Mouse (Mus musculus) MEL (cell line): Measurements from ENCODE around the gene Jpt1. TPM values are rescaled to one million over a fixed set of nuclear protein-coding genes. Genes with fewer than 3 reads are reported as not detected.

Experiments used
- DNase-seq: peaks from one replicate; pipeline ENCODE4 v3.0.0; 2011; ENCODE audit warnings: low read depth, low spot score
- H3K27ac ChIP-seq: 2 replicates; pipeline ENCODE4 v1.5.1; 2012; ENCODE audit warnings: low read depth, mild to moderate bottlenecking, control low read depth, low read length, moderate library complexity; ENCODE audit not compliant: control insufficient read depth
- H3K27me3 ChIP-seq, 2 experiments: fragments of 150-350 bp in 1 of 2; sonication (generic) in 1 of 2; 2 replicates each; pipeline ENCODE4 v1.6.1; 2012; ENCODE audit warnings: low read length in 2 of 2, mild to moderate bottlenecking in 2 of 2, improper control_type of control experiment in 1 of 2, moderate library complexity in 1 of 2; ENCODE audit not compliant: insufficient read depth in 2 of 2, control insufficient read depth in 1 of 2
- H3K36me3 ChIP-seq, 2 experiments: 2 replicates each; pipeline ENCODE4 v1.6.1; 2012 to 2014; ENCODE audit warnings: low read length in 2 of 2, improper control_type of control experiment in 1 of 2, inconsistent platforms in 1 of 2, mild to moderate bottlenecking in 1 of 2; ENCODE audit not compliant: insufficient read depth in 2 of 2, control insufficient read depth in 1 of 2
- H3K4me1 ChIP-seq, 2 experiments: fragments of 150-350 bp in 1 of 2; sonication (generic) in 1 of 2; 2 replicates each; pipeline ENCODE4 v1.6.1; 2012; ENCODE audit warnings: low read length in 2 of 2, improper control_type of control experiment in 1 of 2, mild to moderate bottlenecking in 1 of 2; ENCODE audit not compliant: insufficient read depth in 2 of 2, control insufficient read depth in 1 of 2
- H3K4me3 ChIP-seq, 2 experiments: fragments of 150-350 bp in 1 of 2; sonication (generic) in 1 of 2; 2 replicates each; pipeline ENCODE4 v1.5.1; 2012; ENCODE audit warnings: low read depth in 2 of 2, low read length in 2 of 2, mild to moderate bottlenecking in 2 of 2, moderate library complexity in 2 of 2, control low read depth in 1 of 2, improper control_type of control experiment in 1 of 2; ENCODE audit not compliant: control insufficient read depth in 1 of 2, insufficient read depth in 1 of 2
- H3K79me2 ChIP-seq: 2 replicates; pipeline ENCODE4 v1.6.1; 2012; ENCODE audit warnings: mild to moderate bottlenecking, low read length, moderate library complexity; ENCODE audit not compliant: control insufficient read depth, poor library complexity, insufficient read depth
- H3K9ac ChIP-seq: 2 replicates; pipeline ENCODE4 v1.6.1; 2012; ENCODE audit warnings: low read depth, mild to moderate bottlenecking, control low read depth, low read length, moderate library complexity; ENCODE audit not compliant: control insufficient read depth, poor library complexity, severe bottlenecking
- H3K9me3 ChIP-seq: fragments of 150-350 bp; sonication (generic); replicated peaks from 2 replicates; pipeline ENCODE4 v1.6.1; 2012; ENCODE audit warnings: mild to moderate bottlenecking, low read length, improper control_type of control experiment, moderate library complexity; ENCODE audit not compliant: insufficient read depth
- BHLHE40 ChIP-seq: IDR thresholded peaks from 2 replicates; pipeline ENCODE4 v1.6.1; 2012; ENCODE audit warnings: low read depth, mild to moderate bottlenecking, inconsistent platforms, low read length, improper control_type of control experiment, borderline replicate concordance
- CHD2 ChIP-seq: IDR thresholded peaks from 2 replicates; pipeline ENCODE4 v1.6.1; 2011; ENCODE audit warnings: low read length, improper control_type of control experiment
- CTCF ChIP-seq, 3 experiments: IDR thresholded peaks in 2 of 3; conservative IDR thresholded peaks in 1 of 3; 2 replicates each; pipeline ENCODE4 v1.5.1; 2011 to 2012; ENCODE audit warnings: low read length in 3 of 3, low read depth in 2 of 3, mild to moderate bottlenecking in 2 of 3, improper control_type of control experiment in 1 of 3, inconsistent platforms in 1 of 3, mixed read lengths in 1 of 3, moderate library complexity in 1 of 3; ENCODE audit not compliant: control insufficient read depth in 1 of 3, insufficient read depth in 1 of 3, poor library complexity in 1 of 3, severe bottlenecking in 1 of 3
- ELF1 ChIP-seq: IDR thresholded peaks from 2 replicates; pipeline ENCODE4 v1.6.1; 2014; ENCODE audit warnings: low read depth, mild to moderate bottlenecking, inconsistent platforms, low read length, improper control_type of control experiment, moderate library complexity
- ETS1 ChIP-seq: IDR thresholded peaks from 2 replicates; pipeline ENCODE4 v1.6.1; 2012; ENCODE audit warnings: low read depth, mild to moderate bottlenecking, inconsistent platforms, low read length, improper control_type of control experiment, moderate library complexity
- GABPA ChIP-seq: IDR thresholded peaks from 2 replicates; pipeline ENCODE4 v1.6.1; 2012; ENCODE audit warnings: low read depth, mild to moderate bottlenecking, inconsistent platforms, low read length, improper control_type of control experiment, moderate library complexity
- GATA1 ChIP-seq: IDR thresholded peaks from 2 replicates; pipeline ENCODE4 v1.6.1; 2011; ENCODE audit warnings: low read depth, low read length, improper control_type of control experiment
- HCFC1 ChIP-seq: IDR thresholded peaks from 2 replicates; pipeline ENCODE4 v1.6.1; 2012; ENCODE audit warnings: low read depth, mild to moderate bottlenecking, inconsistent platforms, low read length, improper control_type of control experiment, moderate library complexity
- JUND ChIP-seq: IDR thresholded peaks from 2 replicates; pipeline ENCODE4 v1.6.1; 2011; ENCODE audit warnings: low read depth, mild to moderate bottlenecking, improper control_type of control experiment, low read length
- KAT2A ChIP-seq: conservative IDR thresholded peaks from 2 replicates; pipeline ENCODE4 v1.6.1; 2012; ENCODE audit warnings: low read depth, low read length, improper control_type of control experiment, inconsistent platforms
- MAX ChIP-seq: IDR thresholded peaks from 2 replicates; pipeline ENCODE4 v1.6.1; 2011; ENCODE audit warnings: low read length, improper control_type of control experiment
- MAZ ChIP-seq: IDR thresholded peaks from 2 replicates; pipeline ENCODE4 v1.6.1; 2012; ENCODE audit warnings: low read depth, mild to moderate bottlenecking, inconsistent platforms, low read length, improper control_type of control experiment
- MXI1 ChIP-seq: IDR thresholded peaks from 2 replicates; pipeline ENCODE4 v1.6.1; 2011; ENCODE audit warnings: mild to moderate bottlenecking, low read depth, low read length, improper control_type of control experiment
- MYB ChIP-seq: IDR thresholded peaks from 2 replicates; pipeline ENCODE4 v1.6.1; 2011; ENCODE audit warnings: mild to moderate bottlenecking, low read depth, low read length, improper control_type of control experiment
- MYC ChIP-seq: IDR thresholded peaks from 2 replicates; pipeline ENCODE4 v1.6.1; 2011; ENCODE audit warnings: low read depth, mild to moderate bottlenecking, low read length, improper control_type of control experiment, moderate library complexity
- NELFE ChIP-seq: IDR thresholded peaks from 2 replicates; pipeline ENCODE4 v1.6.1; 2011; ENCODE audit warnings: low read depth, low read length, improper control_type of control experiment
- NRF1 ChIP-seq: IDR thresholded peaks from 2 replicates; pipeline ENCODE4 v1.6.1; 2014; ENCODE audit warnings: low read depth, mild to moderate bottlenecking, inconsistent platforms, low read length, improper control_type of control experiment, moderate library complexity; ENCODE audit not compliant: poor library complexity, insufficient read depth, severe bottlenecking
- POLR2AphosphoS2 ChIP-seq: IDR thresholded peaks from 2 replicates; pipeline ENCODE4 v1.6.1; 2011; ENCODE audit warnings: low read length, improper control_type of control experiment
- RAD21 ChIP-seq: IDR thresholded peaks from 2 replicates; pipeline ENCODE4 v1.6.1; 2011; ENCODE audit warnings: mild to moderate bottlenecking, low read depth, low read length, improper control_type of control experiment
- RCOR1 ChIP-seq: IDR thresholded peaks from 2 replicates; pipeline ENCODE4 v1.6.1; 2012; ENCODE audit warnings: low read depth, mild to moderate bottlenecking, inconsistent platforms, low read length, improper control_type of control experiment
- SIN3A ChIP-seq: IDR thresholded peaks from 2 replicates; pipeline ENCODE4 v1.6.1; 2012; ENCODE audit warnings: low read length, improper control_type of control experiment, inconsistent platforms
- SMC3 ChIP-seq: IDR thresholded peaks from 2 replicates; pipeline ENCODE4 v1.6.1; 2011; ENCODE audit warnings: low read depth, low read length, improper control_type of control experiment
- TAL1 ChIP-seq: IDR thresholded peaks from 2 replicates; pipeline ENCODE4 v1.6.1; 2012; ENCODE audit warnings: mild to moderate bottlenecking, inconsistent platforms, low read length, moderate library complexity, mixed read lengths
- TBP ChIP-seq: IDR thresholded peaks from 2 replicates; pipeline ENCODE4 v1.8.0; 2011; ENCODE audit warnings: low read depth, low read length, improper control_type of control experiment
- TCF12 ChIP-seq: IDR thresholded peaks from 2 replicates; pipeline ENCODE4 v1.6.1; 2014; ENCODE audit warnings: low read depth, mild to moderate bottlenecking, inconsistent platforms, low read length, improper control_type of control experiment, moderate library complexity
- UBTF ChIP-seq: IDR thresholded peaks from 2 replicates; pipeline ENCODE4 v1.6.1; 2012; ENCODE audit warnings: low read depth, mild to moderate bottlenecking, inconsistent platforms, low read length, improper control_type of control experiment, moderate library complexity, borderline replicate concordance; ENCODE audit not compliant: insufficient read depth
- ZC3H11A ChIP-seq: IDR thresholded peaks from 2 replicates; pipeline ENCODE4 v1.6.1; 2012; ENCODE audit warnings: low read depth, mild to moderate bottlenecking, inconsistent platforms, low read length, improper control_type of control experiment
- ZKSCAN1 ChIP-seq: IDR thresholded peaks from 2 replicates; pipeline ENCODE4 v1.6.1; 2012; ENCODE audit warnings: low read depth, mild to moderate bottlenecking, inconsistent platforms, low read length, improper control_type of control experiment, moderate library complexity
- ZMIZ1 ChIP-seq: IDR thresholded peaks from 2 replicates; pipeline ENCODE4 v1.6.1; 2012; ENCODE audit warnings: low read depth, mild to moderate bottlenecking, inconsistent platforms, low read length, improper control_type of control experiment, moderate library complexity
- ZNF384 ChIP-seq: IDR thresholded peaks from 2 replicates; pipeline ENCODE4 v1.6.1; 2012; ENCODE audit warnings: low read depth, mild to moderate bottlenecking, inconsistent platforms, low read length, improper control_type of control experiment
- polyA plus RNA-seq, 2 experiments: library from polyadenylated mRNA; stranded (reverse) in 1 of 2; unstranded in 1 of 2; fragments of >175 nt in 1 of 2; fragments of >200 nt in 1 of 2; gene quantifications; 2 replicates each; pipeline versions ENCODE4 v1.2.1 to v1.2.4; 2012; ENCODE audit warnings: low replicate concordance in 2 of 2, low read depth in 1 of 2; ENCODE audit not compliant: insufficient read length in 2 of 2, insufficient read depth in 1 of 2, missing spikeins in 1 of 2
- total RNA-seq: library from RNA; depleted of rRNA; stranded (reverse); fragments of 300-350 nt; gene quantifications from 2 replicates; pipeline ENCODE4 v1.2.3, GENCODE M21; 2012

The Jpt1 gene
- total and polyA plus RNA-seq, 3 experiments, result 353 to 382 TPM; not detected in 1

GRCm38 (mm10) chr11:115543571-115543970 lies 29.4 kb upstream of the Jpt1 start:
- H3K9me3 ChIP-seq, result no peaks in the 10 kb centered on the region
- TF ChIP-seq ZKSCAN1 (no peak), CHD2 (no peak), MAX (no peak), CTCF (IDR thresholded peaks at IDR 0.05 in 2 of 3, conservative IDR thresholded peaks at IDR 0.05 in 1 of 3; ENCODE audit: control insufficient read depth in 1 of 3, insufficient read depth in 1 of 3, low read depth in 2 of 3, low read length in 3 of 3, poor library complexity in 1 of 3, severe bottlenecking in 1 of 3) (no peak), JUND (no peak), ETS1 (no peak), KAT2A (no peak), MAZ (no peak), NRF1 (no peak), POLR2AphosphoS2 (no peak), UBTF (no peak), TBP (no peak), GABPA (no peak), TCF12 (no peak), ZMIZ1 (no peak), SIN3A (no peak), SMC3 (no peak), ELF1 (no peak), NELFE (no peak), MYC (no peak)
- no peaks in the 10 kb centered on the region for H3K36me3 ChIP-seq
- no peak for DNase-seq
- H3K27ac ChIP-seq, result no peak overlapping the region
- peaks cover 2 to 6% of the 10 kb centered on the region in 2 experiments; a peak in 3 of 4 replicates for H3K27me3 ChIP-seq
- no peaks in the 10 kb centered on the region for H3K79me2 ChIP-seq
- H3K9ac ChIP-seq, result no peak overlapping the region
- H3K4me3 ChIP-seq, result no peak overlapping the region
- H3K4me1 ChIP-seq, result no peaks in the 10 kb centered on the region

GRCm38 (mm10) chr11:115538045-115538444 lies 23.9 kb upstream of the Jpt1 start:
- H3K27me3 ChIP-seq, result peaks cover 0 to 2% of the 10 kb centered on the region in 2 experiments; a peak in 2 of 4 replicates
- peak; percentile 76 for DNase-seq
- H3K9ac ChIP-seq, result no peak overlapping the region
- no peaks in the 10 kb centered on the region for H3K9me3 ChIP-seq
- H3K4me3 ChIP-seq, result no peak overlapping the region
- peaks cover 15 to 26% of the 10 kb centered on the region in 2 experiments for H3K36me3 ChIP-seq
- peaks cover 30% of the 10 kb centered on the region for H3K79me2 ChIP-seq
- TF ChIP-seq ZNF384 (peak; percentile 96), BHLHE40 (no peak), ZC3H11A (peak; percentile 61), NELFE (no peak), JUND (no peak), RCOR1 (peak; percentile 90), TCF12 (0 out of 2 replicates have a peak, but pooled peaks have one; percentile 39), CTCF (IDR thresholded peaks at IDR 0.05 in 2 of 3, conservative IDR thresholded peaks at IDR 0.05 in 1 of 3; ENCODE audit: control insufficient read depth in 1 of 3, insufficient read depth in 1 of 3, low read depth in 2 of 3, low read length in 3 of 3, poor library complexity in 1 of 3, severe bottlenecking in 1 of 3) (peak; percentile 7 to 57 (median 20); a peak in 3 of 6 replicates), MXI1 (peak; percentile 78), MYB (no peak), ELF1 (0 out of 2 replicates have a peak, but pooled peaks have one; percentile 53), TAL1 (no peak), GATA1 (peak; percentile 47; the same call in 1 of the 2 replicates), SMC3 (peak; percentile 66), RAD21 (peak; percentile 44), SIN3A (peak; percentile 75; the same call in 1 of the 2 replicates), MAX (peak; percentile 47; the same call in 1 of the 2 replicates), HCFC1 (peak; percentile 42; the same call in 1 of the 2 replicates), MYC (peak; percentile 95)
- TF ChIP-seq, all 39 proteins: peak for 14
- Histone ChIP-seq H3K4me1 (peaks cover 9 to 20% of the 10 kb centered on the region in 2 experiments), H3K27ac (no peak overlapping the region)
